Mouse (Mus musculus): Measurements from ENCODE around the gene Plekha5. TPM values are rescaled to one million over a fixed set of nuclear protein-coding genes. Genes with fewer than 3 reads are reported as not detected.
"Not testable (repeated sequence)": the region's sequence is repeated elsewhere in the genome, so short reads cannot be mapped to it uniquely, and the experiment has no call there.

Gene Plekha5
- polyA plus RNA-seq, 1 experiment from 2014 or later, result 39.0 TPM

DNA sequence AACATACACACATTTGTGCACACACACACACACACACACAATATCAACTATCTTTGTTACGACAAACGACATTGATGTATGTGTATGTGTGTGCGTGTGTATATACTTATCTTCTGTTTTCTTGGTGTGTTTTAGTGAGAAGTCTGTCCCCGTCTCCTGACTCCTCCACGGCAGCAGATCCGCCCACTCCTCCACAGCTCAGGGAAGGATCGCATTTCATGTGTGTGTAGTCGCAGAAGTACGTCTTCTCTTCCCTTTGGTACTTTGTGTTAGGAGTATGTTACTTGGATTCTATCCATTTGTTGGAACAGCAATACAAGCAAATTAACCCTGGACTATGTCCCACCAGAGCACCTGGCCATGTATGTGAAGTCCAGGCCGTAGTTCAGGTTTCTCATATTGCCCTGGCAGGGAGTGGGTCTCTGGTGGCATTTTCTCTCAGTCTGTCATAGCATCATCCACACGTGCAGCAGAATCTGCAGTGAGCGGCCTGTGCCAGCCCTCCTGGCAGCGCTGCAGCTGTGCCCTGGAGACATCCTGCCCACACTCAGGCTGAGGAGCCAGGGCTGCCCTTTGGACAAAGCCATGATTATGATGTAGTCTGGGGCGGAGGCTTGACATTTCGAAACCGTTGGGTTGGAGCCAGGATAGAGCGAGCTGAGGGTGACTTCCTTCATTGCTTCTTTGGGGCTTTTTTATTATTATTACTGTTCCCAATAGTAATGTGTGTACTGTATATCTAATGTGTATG lies 169.7 kb downstream of the Plekha5 start:
- peak; percentile 57 for ATAC-seq (replicated peaks; ENCODE audit: low FRiP score, low read depth)
- H3K27me3 ChIP-seq (ENCODE audit: insufficient read depth, low read length), result no peaks in the 10 kb centered on the region
- 0 out of 2 replicates have a peak, but pooled peaks cover 3% of the 10 kb centered on the region for H3K4me1 ChIP-seq (replicated peaks; ENCODE audit: insufficient read depth, low read length)
- no peak overlapping the region for H3K4me2 ChIP-seq (ENCODE audit: low read length)
- H3K9me3 ChIP-seq (replicated peaks; ENCODE audit: low read length), result no peaks in the 10 kb centered on the region
- H3K9ac ChIP-seq (ENCODE audit: low read depth, low read length), result no peak overlapping the region
- no peak overlapping the region for H3K4me3 ChIP-seq (replicated peaks; ENCODE audit: low read depth, low read length)
- DNase-seq (ENCODE audit: low spot score), result peak; percentile 38
- peaks cover 38% of the 10 kb centered on the region for H3K36me3 ChIP-seq (ENCODE audit: insufficient read depth, low read length)
- no peak for TF ChIP-seq CTCF (IDR thresholded peaks at IDR 0.05; ENCODE audit: low read depth)
- 58% methylated on average over 17 of the region's 17 CpGs for WGBS
- H3K27ac ChIP-seq, result 0 out of 2 replicates have a peak overlapping the region, but pooled peaks have one; percentile 25

GRCm38 (mm10) chr6:140595551-140595950 lies 171.7 kb downstream of the Plekha5 start:
- ATAC-seq (replicated peaks; ENCODE audit: low FRiP score, low read depth), result 0 out of 2 replicates have a peak, but pooled peaks have one; percentile 37

GRCm38 (mm10) chr6:140597381-140598329 lies 173.8 kb downstream of the Plekha5 start:
- Histone ChIP-seq H3K27me3 (ENCODE audit: insufficient read depth, low read length) (no peaks in the 10 kb centered on the region), H3K36me3 (ENCODE audit: insufficient read depth, low read length) (peaks cover 20% of the 10 kb centered on the region; the same call in 1 of the 2 replicates), H3K4me3 (replicated peaks; ENCODE audit: low read depth, low read length) (no peak overlapping the region), H3K4me1 (replicated peaks; ENCODE audit: insufficient read depth, low read length) (0 out of 2 replicates have a peak, but pooled peaks cover 3% of the 10 kb centered on the region), H3K4me2 (ENCODE audit: low read length) (no peak overlapping the region), H3K9me3 (replicated peaks; ENCODE audit: low read length) (no peaks in the 10 kb centered on the region), H3K27ac (no peak overlapping the region), H3K9ac (ENCODE audit: low read depth, low read length) (no peak overlapping the region)
- 89% methylated on average over 15 of the region's 15 CpGs for WGBS
- DNase-seq (ENCODE audit: low spot score), result no peak
- no peak for TF ChIP-seq CTCF (IDR thresholded peaks at IDR 0.05; ENCODE audit: low read depth)
- no peak for ATAC-seq (replicated peaks; ENCODE audit: low FRiP score, low read depth)

More at GRCm38 (mm10) chr6:140595551-140595950, 171.7 kb downstream of the Plekha5 start:
- H3K36me3 ChIP-seq (ENCODE audit: insufficient read depth, low read length), result peaks cover 29% of the 10 kb centered on the region; the same call in 1 of the 2 replicates
- H3K4me2 ChIP-seq (ENCODE audit: low read length); H3K4me3 ChIP-seq (replicated peaks; ENCODE audit: low read depth, low read length); DNase-seq (ENCODE audit: low spot score); H3K4me1 ChIP-seq (replicated peaks; ENCODE audit: insufficient read depth, low read length); H3K9me3 ChIP-seq (replicated peaks; ENCODE audit: low read length); H3K27me3 ChIP-seq (ENCODE audit: insufficient read depth, low read length); H3K9ac ChIP-seq (ENCODE audit: low read depth, low read length); H3K27ac ChIP-seq: not testable (repeated sequence)
- WGBS, result 85% methylated on average over 6 of the region's 6 CpGs

GRCm38 (mm10) chr6:140598516-140598915 lies 174.7 kb downstream of the Plekha5 start:
- Histone ChIP-seq H3K36me3 (ENCODE audit: insufficient read depth, low read length) (peaks cover 19% of the 10 kb centered on the region; the same call in 1 of the 2 replicates), H3K4me3 (replicated peaks; ENCODE audit: low read depth, low read length) (no peak overlapping the region), H3K27ac (no peak overlapping the region), H3K4me1 (replicated peaks; ENCODE audit: insufficient read depth, low read length) (0 out of 2 replicates have a peak, but pooled peaks cover 3% of the 10 kb centered on the region), H3K27me3 (ENCODE audit: insufficient read depth, low read length) (no peaks in the 10 kb centered on the region), H3K9me3 (replicated peaks; ENCODE audit: low read length) (no peaks in the 10 kb centered on the region), H3K4me2 (ENCODE audit: low read length) (no peak overlapping the region), H3K9ac (ENCODE audit: low read depth, low read length) (no peak overlapping the region)
- ATAC-seq (replicated peaks; ENCODE audit: low FRiP score, low read depth) (no peak), DNase-seq (ENCODE audit: low spot score) (no peak)
- TF ChIP-seq CTCF (IDR thresholded peaks at IDR 0.05; ENCODE audit: low read depth), result no peak
- WGBS, result 86% methylated on average over 9 of the region's 9 CpGs

- Histone ChIP-seq H3K4me3 (replicated peaks; ENCODE audit: low read depth, low read length) (no peak overlapping the region), H3K27me3 (ENCODE audit: insufficient read depth, low read length) (no peaks in the 10 kb centered on the region), H3K27ac (no peak overlapping the region), H3K36me3 (ENCODE audit: insufficient read depth, low read length) (0 out of 2 replicates have a peak, but pooled peaks cover 12% of the 10 kb centered on the region), H3K9me3 (replicated peaks; ENCODE audit: low read length) (no peaks in the 10 kb centered on the region), H3K4me2 (ENCODE audit: low read length) (no peak overlapping the region), H3K9ac (ENCODE audit: low read depth, low read length) (no peak overlapping the region), H3K4me1 (replicated peaks; ENCODE audit: insufficient read depth, low read length) (0 out of 2 replicates have a peak, but pooled peaks cover 3% of the 10 kb centered on the region)
- ATAC-seq (replicated peaks; ENCODE audit: low FRiP score, low read depth), result no peak
- DNase-seq (ENCODE audit: low spot score), result no peak
- TF ChIP-seq CTCF (IDR thresholded peaks at IDR 0.05; ENCODE audit: low read depth), result no peak
- WGBS, result 83% methylated on average over 5 of the region's 5 CpGs
These were observed 175.5 kb downstream of the Plekha5 start for GRCm38 (mm10) chr6:140599337-140599736.

GRCm38 (mm10) chr6:140600671-140601070 lies 176.8 kb downstream of the Plekha5 start:
- not testable (repeated sequence) for H3K4me1 ChIP-seq (replicated peaks; ENCODE audit: insufficient read depth, low read length); DNase-seq (ENCODE audit: low spot score); H3K36me3 ChIP-seq (ENCODE audit: insufficient read depth, low read length); H3K4me2 ChIP-seq (ENCODE audit: low read length); H3K27ac ChIP-seq; H3K4me3 ChIP-seq (replicated peaks; ENCODE audit: low read depth, low read length); H3K27me3 ChIP-seq (ENCODE audit: insufficient read depth, low read length); H3K9me3 ChIP-seq (replicated peaks; ENCODE audit: low read length); H3K9ac ChIP-seq (ENCODE audit: low read depth, low read length); ATAC-seq (replicated peaks; ENCODE audit: low FRiP score, low read depth)
- TF ChIP-seq CTCF (IDR thresholded peaks at IDR 0.05; ENCODE audit: low read depth), result peak; percentile 35; the same call in 1 of the 2 replicates
- WGBS, result 96% methylated on average over 8 of the region's 8 CpGs

Measured in kidney, postnatal 0 days (tissue).